Mouse (Mus musculus): ENCODE data around the gene 1110059E24Rik. TPM values are rescaled to one million over a fixed set of nuclear protein-coding genes. Genes with fewer than 3 reads are reported as not detected.
A peak's percentile ranks its signal among the peaks of the same experiment; 100 is the strongest.

Gene 1110059E24Rik
- polyA plus RNA-seq (2015; fragmentation: Nextera tagmentation; extraction: Ambion mirVana) = 62.9 and 63.8 TPM in 2 replicates

- peak within 1 kb of the TSS; percentile 88 for H3K9ac ChIP-seq
- peak within 1 kb of the TSS; percentile 94 for H3K4me3 ChIP-seq (replicated peaks)
- no peaks in the 10 kb centered on the region for H3K9me3 ChIP-seq
- no peaks in the 10 kb centered on the region for H3K27me3 ChIP-seq (replicated peaks)
- H3K4me2 ChIP-seq (replicated peaks) = peak within 1 kb of the TSS; percentile 68
- 5% methylated on average over 52 of the region's 52 CpGs for WGBS
- H3K36me3 ChIP-seq = no peaks in the 10 kb centered on the region
- ATAC-seq = peak; percentile 99
- peaks cover 11% of the 10 kb centered on the region; the same call in 1 of the 2 replicates for H3K4me1 ChIP-seq (replicated peaks)
- H3K27ac ChIP-seq = peak within 1 kb of the TSS; percentile 98
Observed at GRCm38 (mm10) chr19:21652285-21653171, at the start of gene 1110059E24Rik. 1110059E24Rik (minus strand) TSS chr19:21652976.

- Histone ChIP-seq H3K4me2 (replicated peaks) (no peak overlapping the region), H3K4me1 (replicated peaks) (no peaks in the 10 kb centered on the region)
Observed at GRCm38 (mm10) chr19:21680986-21681385, 28.2 kb upstream of the 1110059E24Rik start.

GRCm38 (mm10) chr19:21680091-21680490, 27.3 kb upstream of the 1110059E24Rik start:
- Histone ChIP-seq H3K4me3 (replicated peaks) (no peak overlapping the region), H3K4me2 (replicated peaks) (no peak overlapping the region), H3K36me3 (peaks cover 5% of the 10 kb centered on the region; the same call in 1 of the 2 replicates), H3K27me3 (replicated peaks) (no peaks in the 10 kb centered on the region), H3K9me3 (no peaks in the 10 kb centered on the region), H3K9ac (no peak overlapping the region), H3K27ac (no peak overlapping the region), H3K4me1 (replicated peaks) (no peaks in the 10 kb centered on the region)
- no peak for ATAC-seq
- 91% methylated on average over 3 of the region's 3 CpGs for WGBS

More at GRCm38 (mm10) chr19:21680986-21681385, 28.2 kb upstream of the 1110059E24Rik start:
- WGBS = 94% methylated on average over 10 of the region's 10 CpGs
- Histone ChIP-seq H3K27me3 (replicated peaks) (no peaks in the 10 kb centered on the region), H3K9me3 (no peaks in the 10 kb centered on the region), H3K36me3 (peaks cover 5% of the 10 kb centered on the region; the same call in 1 of the 2 replicates), H3K4me3 (replicated peaks) (no peak overlapping the region), H3K27ac (no peak overlapping the region), H3K9ac (no peak overlapping the region)
- ATAC-seq = no peak

- Histone ChIP-seq H3K4me3 (replicated peaks) (no peak overlapping the region), H3K27me3 (replicated peaks) (no peaks in the 10 kb centered on the region), H3K9me3 (no peaks in the 10 kb centered on the region), H3K9ac (no peak overlapping the region), H3K4me2 (replicated peaks) (no peak overlapping the region), H3K27ac (no peak overlapping the region), H3K4me1 (replicated peaks) (no peaks in the 10 kb centered on the region), H3K36me3 (no peaks in the 10 kb centered on the region)
- no peak for ATAC-seq
- WGBS = 97% methylated on average over 17 of the region's 17 CpGs
Observed at GRCm38 (mm10) chr19:21674354-21675096, 21.7 kb upstream of the 1110059E24Rik start.

- Histone ChIP-seq H3K27ac (no peak overlapping the region), H3K27me3 (replicated peaks) (no peaks in the 10 kb centered on the region), H3K36me3 (no peaks in the 10 kb centered on the region), H3K9me3 (no peaks in the 10 kb centered on the region), H3K4me1 (replicated peaks) (no peaks in the 10 kb centered on the region), H3K9ac (no peak overlapping the region), H3K4me3 (replicated peaks) (no peak overlapping the region), H3K4me2 (replicated peaks) (no peak overlapping the region)
- ATAC-seq = 0 out of 2 replicates have a peak, but pooled peaks have one; percentile 31
- 84% methylated on average over 4 of the region's 4 CpGs for WGBS
Observed at GRCm38 (mm10) chr19:21669650-21670049, 16.9 kb upstream of the 1110059E24Rik start.

GRCm38 (mm10) chr19:21663756-21664456, 11.1 kb upstream of the 1110059E24Rik start:
- Histone ChIP-seq H3K9me3 (no peaks in the 10 kb centered on the region), H3K9ac (no peak overlapping the region), H3K27ac (no peak overlapping the region)

GRCm38 (mm10) chr19:21660734-21661133, 8.0 kb upstream of the 1110059E24Rik start:
- no peak for ATAC-seq
- no peaks in the 10 kb centered on the region for H3K36me3 ChIP-seq
- 82% methylated on average over 1 of the region's 1 CpGs for WGBS
- H3K4me2 ChIP-seq (replicated peaks) = no peak overlapping the region
- no peak overlapping the region for H3K4me3 ChIP-seq (replicated peaks)
- no peaks in the 10 kb centered on the region for H3K9me3 ChIP-seq
- no peaks in the 10 kb centered on the region for H3K4me1 ChIP-seq (replicated peaks)
- no peaks in the 10 kb centered on the region for H3K27me3 ChIP-seq (replicated peaks)
- H3K9ac ChIP-seq = no peak overlapping the region
- H3K27ac ChIP-seq = no peak overlapping the region

More at GRCm38 (mm10) chr19:21663756-21664456, 11.1 kb upstream of the 1110059E24Rik start:
- Histone ChIP-seq H3K36me3 (no peaks in the 10 kb centered on the region), H3K27me3 (replicated peaks) (no peaks in the 10 kb centered on the region), H3K4me3 (replicated peaks) (no peak overlapping the region), H3K4me1 (replicated peaks) (no peaks in the 10 kb centered on the region), H3K4me2 (replicated peaks) (no peak overlapping the region)
- ATAC-seq = no peak
- WGBS = 76% methylated on average over 4 of the region's 4 CpGs

- whole genome bisulfite sequencing = 44% methylated on average over 7 of the region's 7 CpGs
- H3K9me3 ChIP-seq = no peaks in the 10 kb centered on the region
- no peak for ATAC-seq
- no peaks in the 10 kb centered on the region for H3K27me3 ChIP-seq (replicated peaks)
- 0 out of 2 replicates have a peak overlapping the region, but pooled peaks have one; percentile 18 for H3K9ac ChIP-seq
- H3K4me3 ChIP-seq (replicated peaks) = 0 out of 2 replicates have a peak overlapping the region, but pooled peaks have one; percentile 94
- H3K4me1 ChIP-seq (replicated peaks) = peaks cover 11% of the 10 kb centered on the region; the same call in 1 of the 2 replicates
- H3K27ac ChIP-seq = no peak overlapping the region
- H3K36me3 ChIP-seq = no peaks in the 10 kb centered on the region
- peak overlapping the region; percentile 68 for H3K4me2 ChIP-seq (replicated peaks)
Observed at GRCm38 (mm10) chr19:21654788-21655187, 2.0 kb upstream of the 1110059E24Rik start.

GRCm38 (mm10) chr19:21653172-21653981, 601 bp upstream of the 1110059E24Rik start, which contains the start of gene Abhd17b:
Abhd17b (plus strand) TSS chr19:21653185.
- WGBS = under 1% methylated on average over 105 of the region's 105 CpGs
- ATAC-seq = peak; percentile 66
- H3K9me3 ChIP-seq = no peaks in the 10 kb centered on the region
- H3K27ac ChIP-seq = peak within 1 kb of the TSS; percentile 98
- peak within 1 kb of the TSS; percentile 94 for H3K4me3 ChIP-seq (replicated peaks)
- H3K27me3 ChIP-seq (replicated peaks) = no peaks in the 10 kb centered on the region
- H3K9ac ChIP-seq = peak within 1 kb of the TSS; percentile 88
- H3K4me1 ChIP-seq (replicated peaks) = peaks cover 11% of the 10 kb centered on the region; the same call in 1 of the 2 replicates
- H3K36me3 ChIP-seq = no peaks in the 10 kb centered on the region
- peak within 1 kb of the TSS; percentile 68 for H3K4me2 ChIP-seq (replicated peaks)

- H3K9ac ChIP-seq = peak overlapping the region; percentile 88; the same call in 1 of the 2 replicates
- H3K36me3 ChIP-seq = no peaks in the 10 kb centered on the region
- H3K4me1 ChIP-seq (replicated peaks) = peaks cover 11% of the 10 kb centered on the region; the same call in 1 of the 2 replicates
- WGBS = 32% methylated on average over 6 of the region's 6 CpGs
- no peaks in the 10 kb centered on the region for H3K9me3 ChIP-seq
- ATAC-seq = no peak
- H3K27ac ChIP-seq = peak overlapping the region; percentile 98
- H3K27me3 ChIP-seq (replicated peaks) = no peaks in the 10 kb centered on the region
- peak overlapping the region; percentile 68 for H3K4me2 ChIP-seq (replicated peaks)
- H3K4me3 ChIP-seq (replicated peaks) = peak overlapping the region; percentile 94
Observed at GRCm38 (mm10) chr19:21651664-21652063, 1.1 kb downstream of the 1110059E24Rik start.

- WGBS = 64% methylated on average over 6 of the region's 6 CpGs
- Histone ChIP-seq H3K9me3 (no peaks in the 10 kb centered on the region), H3K27me3 (replicated peaks) (no peaks in the 10 kb centered on the region), H3K4me2 (replicated peaks) (no peak overlapping the region), H3K36me3 (no peaks in the 10 kb centered on the region), H3K27ac (peak overlapping the region; percentile 54; the same call in 1 of the 2 replicates), H3K9ac (no peak overlapping the region), H3K4me3 (replicated peaks) (no peak overlapping the region), H3K4me1 (replicated peaks) (peaks cover 4% of the 10 kb centered on the region)
- peak; percentile 72 for ATAC-seq
Observed at GRCm38 (mm10) chr19:21646142-21646541, 6.6 kb downstream of the 1110059E24Rik start.
